Comparison of ENCODE assay signal across 8 mouse cellular contexts in the genomic region with DNA sequence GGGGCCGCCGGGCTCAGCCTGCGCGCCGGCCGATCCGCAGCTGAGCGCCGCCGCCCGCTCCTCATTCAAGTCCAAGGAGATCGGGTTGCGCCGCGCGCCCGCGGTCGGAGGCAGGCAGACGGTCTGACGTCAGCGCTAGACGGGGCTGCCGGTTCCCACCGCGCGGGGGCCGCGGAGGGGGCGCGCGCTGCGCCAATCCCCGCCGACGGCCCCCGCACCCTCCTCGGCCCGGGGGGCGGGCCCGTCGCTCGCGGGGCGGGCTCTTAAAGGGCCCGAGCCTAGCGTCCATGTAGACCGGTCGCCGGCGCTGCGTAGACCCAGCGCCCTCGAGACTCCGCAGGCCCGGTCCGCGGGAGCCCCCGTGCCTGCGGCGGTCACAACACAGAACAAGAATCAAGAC. TPM values are rescaled to one million over a fixed set of nuclear protein-coding genes. Genes with fewer than 3 reads are reported as not detected.
A peak's percentile ranks its signal among the peaks of the same experiment; 100 is the strongest.
DNase-seq lines count a peak whose midpoint lies in the region; ATAC-seq and TF ChIP-seq lines count a peak whose summit lies in the region.

Gene Pmepa1 (minus strand): TSS at position 125 of the 400 bp plus-strand sequence.

- H3K36me3 ChIP-seq in hindbrain, embryonic 15.5 days: no peaks in the 10 kb centered on the region

- no peaks in the 10 kb centered on the region for H3K27me3 ChIP-seq in hindbrain, embryonic 15.5 days

- peak; percentile 94 for ATAC-seq in hindbrain, embryonic 15.5 days (ENCODE audit: low FRiP score, low read depth)

- H3K27ac ChIP-seq in gastrocnemius, adult 2 months: peak within 1 kb of the TSS; percentile 91
- H3K27ac ChIP-seq in hindbrain, embryonic 15.5 days (replicated peaks): peak within 1 kb of the TSS; percentile 83

- H3K4me3 ChIP-seq in gastrocnemius, adult 2 months: peak within 1 kb of the TSS; percentile 93
- H3K4me3 ChIP-seq in hindbrain, embryonic 15.5 days: peak within 1 kb of the TSS; percentile 94

- peak within 1 kb of the TSS; percentile 95 for H3K9ac ChIP-seq in hindbrain, embryonic 15.5 days

- H3K4me1 ChIP-seq in hindbrain, embryonic 15.5 days (replicated peaks): peaks cover 50% of the 10 kb centered on the region

- no peaks in the 10 kb centered on the region for H3K9me3 ChIP-seq in hindbrain, embryonic 15.5 days

- peak; percentile 74 for DNase-seq in R1 (ENCODE audit: low read depth, low spot score)
- DNase-seq in cerebellum, postnatal 36 days: peak; percentile 65 to 77
- DNase-seq in gastrocnemius, adult 2 months: peak; percentile 97
- peak; percentile 72 for DNase-seq in left cerebral cortex, adult 11 months (ENCODE audit: low spot score)
- DNase-seq in lung, postnatal 25 days (ENCODE audit: low spot score): peak; percentile 90
- peak; percentile 96 for DNase-seq in retina, postnatal 1 day
- DNase-seq in thymus, postnatal 36 days: peak; percentile 88 to 92

- WGBS in hindbrain, embryonic 15.5 days: 0% methylated on average over 40 of the region's 61 CpGs

- intact Hi-C loops in gastrocnemius, adult 2 months (cut with DNase I): loop anchor here (5.0 kb wide), 2 partner anchors 34 to 66 kb away; no protein-coding TSS in a partner anchor

- TF ChIP-seq CTCF in gastrocnemius, adult 2 months (IDR thresholded peaks at IDR 0.05): no peak

- H3K4me2 ChIP-seq in hindbrain, embryonic 15.5 days: peak within 1 kb of the TSS; percentile 77

RNA-seq across cellular contexts. Expression of gene Pmepa1, which starts in this region (rescaled TPM):
- total RNA-seq in gastrocnemius, adult 2 months (2021): 10 to 100 TPM; 20.0 to 24.4 TPM
- 4.4 and 5.0 TPM in 2 replicates for polyA plus RNA-seq in hindbrain, embryonic 15.5 days (2015; fragmentation: Nextera tagmentation; extraction: Ambion mirVana)

Comparison
In these comparisons a context has a peak if more than half of its experiments do, and no peak if none do; other contexts are left out.
1. Peak in every context shown above with its lines: DNase-seq, ATAC-seq, H3K4me3 ChIP-seq and H3K27ac ChIP-seq.